Mouse (Mus musculus): ENCODE data around the gene Trp63. TPM values are rescaled to one million over a fixed set of nuclear protein-coding genes. Genes with fewer than 3 reads are reported as not detected.

Trp63 gene
- polyA plus RNA-seq, 1 experiment from 2014 or later = 0.14 TPM

DNA sequence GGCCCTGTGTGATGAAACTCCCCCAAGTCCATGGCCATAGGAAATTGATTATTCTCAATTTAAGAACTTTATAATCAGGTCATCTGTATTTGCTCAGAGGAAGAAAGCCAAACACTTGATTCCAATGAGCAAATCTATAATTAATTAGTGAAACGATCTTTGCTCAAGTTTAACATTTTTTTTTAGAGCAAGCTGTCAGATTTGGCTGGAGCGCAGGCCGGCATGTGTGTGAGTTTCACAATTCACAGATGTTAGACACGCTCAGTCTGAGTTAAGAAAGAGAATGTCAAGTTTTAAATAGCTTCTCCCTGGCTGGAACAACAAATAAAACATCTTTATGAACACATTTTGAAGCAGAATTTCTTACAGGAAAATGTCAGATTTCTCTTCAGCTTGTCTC lies 1.0 kb upstream of the Trp63 start:
- no peak overlapping the region for H3K4me3 ChIP-seq (ENCODE audit: low read depth, low read length)
- TF ChIP-seq CTCF (IDR thresholded peaks at IDR 0.05; ENCODE audit: low read depth) (no peak), EP300 (IDR thresholded peaks at IDR 0.05; ENCODE audit: low read depth) (no peak)
- H3K4me2 ChIP-seq (ENCODE audit: low read depth, low read length) = no peak overlapping the region
- H3K36me3 ChIP-seq (replicated peaks; ENCODE audit: insufficient read depth, low read length) = no peaks in the 10 kb centered on the region
- 80% methylated on average over 4 of the region's 4 CpGs for WGBS (ENCODE audit: insufficient replicate concordance)
- DNase-seq (no peak), ATAC-seq (no peak)
- H3K4me1 ChIP-seq (ENCODE audit: insufficient read depth) = no peaks in the 10 kb centered on the region
- no peak overlapping the region for H3K27ac ChIP-seq (ENCODE audit: low read depth)
- H3K27me3 ChIP-seq (ENCODE audit: insufficient read depth, low read length) = no peaks in the 10 kb centered on the region
- no peak overlapping the region for H3K9ac ChIP-seq (replicated peaks)
- H3K9me3 ChIP-seq (ENCODE audit: low read length) = no peaks in the 10 kb centered on the region

DNA sequence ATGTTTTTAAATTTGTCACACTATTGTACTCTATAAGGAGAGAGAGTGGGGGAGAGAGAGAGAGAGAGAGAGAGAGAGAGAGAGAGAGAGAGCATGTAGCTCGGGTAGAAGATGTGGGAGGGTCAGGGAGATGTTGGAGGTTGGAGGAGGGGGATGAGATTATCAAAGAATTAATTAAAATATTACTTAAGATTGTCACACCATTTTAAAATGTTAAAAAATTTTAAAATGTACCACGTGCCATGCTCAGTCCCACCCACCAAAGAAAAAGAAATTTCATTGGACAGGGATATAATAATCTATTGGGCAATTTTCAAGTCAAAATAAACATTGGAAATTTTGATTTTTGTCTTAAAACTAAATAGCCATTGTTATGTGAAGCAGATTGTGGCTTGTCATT lies 1.0 kb downstream of the Trp63 start:
- H3K4me3 ChIP-seq (ENCODE audit: low read depth, low read length) = no peak overlapping the region
- H3K27ac ChIP-seq (ENCODE audit: low read depth) = no peak overlapping the region
- TF ChIP-seq CTCF (IDR thresholded peaks at IDR 0.05; ENCODE audit: low read depth) (no peak), EP300 (IDR thresholded peaks at IDR 0.05; ENCODE audit: low read depth) (no peak)
- H3K9ac ChIP-seq (replicated peaks) = no peak overlapping the region
- H3K36me3 ChIP-seq (replicated peaks; ENCODE audit: insufficient read depth, low read length) = no peaks in the 10 kb centered on the region
- 56% methylated on average over 2 of the region's 2 CpGs for WGBS (ENCODE audit: insufficient replicate concordance)
- H3K4me2 ChIP-seq (ENCODE audit: low read depth, low read length) = no peak overlapping the region
- H3K27me3 ChIP-seq (ENCODE audit: insufficient read depth, low read length) = no peaks in the 10 kb centered on the region
- no peak for DNase-seq
- ATAC-seq = no peak
- H3K4me1 ChIP-seq (ENCODE audit: insufficient read depth) = no peaks in the 10 kb centered on the region
- H3K9me3 ChIP-seq (ENCODE audit: low read length) = no peaks in the 10 kb centered on the region

DNA sequence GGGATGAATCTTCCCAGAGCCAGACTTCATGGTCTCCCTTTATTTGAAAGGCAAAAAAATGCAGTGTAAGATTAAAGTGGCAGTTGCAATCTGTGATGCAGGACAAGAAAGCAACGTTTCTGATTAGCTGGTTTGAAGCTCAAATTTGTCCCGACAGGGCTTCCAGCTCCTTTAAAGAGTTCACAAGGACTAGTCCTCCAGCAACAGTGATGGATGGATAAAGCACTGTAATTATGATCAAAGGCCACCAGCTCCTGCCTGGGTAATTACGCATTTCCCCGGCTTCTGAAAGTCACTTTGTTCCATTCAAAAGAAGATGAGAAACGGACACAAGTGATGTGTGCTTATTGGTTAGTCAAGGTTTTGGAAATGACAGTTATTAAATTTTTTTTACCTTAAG lies 7.0 kb downstream of the Trp63 start:
- no peaks in the 10 kb centered on the region for H3K27me3 ChIP-seq (ENCODE audit: insufficient read depth, low read length)
- no peak overlapping the region for H3K4me3 ChIP-seq (ENCODE audit: low read depth, low read length)
- no peaks in the 10 kb centered on the region for H3K36me3 ChIP-seq (replicated peaks; ENCODE audit: insufficient read depth, low read length)
- 49% methylated on average over 5 of the region's 5 CpGs for WGBS (ENCODE audit: insufficient replicate concordance)
- H3K4me1 ChIP-seq (ENCODE audit: insufficient read depth) = no peaks in the 10 kb centered on the region
- DNase-seq (no peak), ATAC-seq (no peak)
- no peak overlapping the region for H3K4me2 ChIP-seq (ENCODE audit: low read depth, low read length)
- H3K9ac ChIP-seq (replicated peaks) = no peak overlapping the region
- no peak overlapping the region for H3K27ac ChIP-seq (ENCODE audit: low read depth)
- H3K9me3 ChIP-seq (ENCODE audit: low read length) = no peaks in the 10 kb centered on the region
- TF ChIP-seq EP300 (IDR thresholded peaks at IDR 0.05; ENCODE audit: low read depth) (no peak), CTCF (IDR thresholded peaks at IDR 0.05; ENCODE audit: low read depth) (no peak)

DNA sequence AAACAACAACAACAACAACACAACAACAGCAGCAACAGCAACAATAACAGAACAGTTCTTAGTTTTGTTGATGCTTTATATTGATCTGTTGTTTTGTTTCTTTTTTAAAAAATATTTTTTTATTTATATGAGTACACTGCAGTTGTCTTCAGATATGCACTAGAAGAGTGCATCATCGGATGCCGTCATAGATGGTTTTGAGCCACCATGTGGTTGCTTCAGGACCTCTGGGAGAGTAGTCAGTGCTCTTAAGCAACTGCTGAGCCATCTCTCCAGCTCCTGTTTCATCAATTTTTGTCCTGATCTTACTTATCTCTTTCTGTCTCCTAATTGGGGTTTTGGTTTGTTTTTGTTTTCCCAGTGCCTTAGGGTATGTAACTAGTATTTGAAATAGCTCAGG lies 17.7 kb downstream of the Trp63 start:
- WGBS (ENCODE audit: insufficient replicate concordance) = 75% methylated on average over 2 of the region's 2 CpGs
- Histone ChIP-seq H3K27ac (ENCODE audit: low read depth) (no peak overlapping the region), H3K27me3 (ENCODE audit: insufficient read depth, low read length) (no peaks in the 10 kb centered on the region), H3K9ac (replicated peaks) (no peak overlapping the region), H3K4me1 (ENCODE audit: insufficient read depth) (no peaks in the 10 kb centered on the region), H3K4me3 (ENCODE audit: low read depth, low read length) (no peak overlapping the region), H3K9me3 (ENCODE audit: low read length) (no peaks in the 10 kb centered on the region), H3K4me2 (ENCODE audit: low read depth, low read length) (no peak overlapping the region), H3K36me3 (replicated peaks; ENCODE audit: insufficient read depth, low read length) (no peaks in the 10 kb centered on the region)
- DNase-seq = no peak
- ATAC-seq = no peak
- TF ChIP-seq EP300 (IDR thresholded peaks at IDR 0.05; ENCODE audit: low read depth) (no peak), CTCF (IDR thresholded peaks at IDR 0.05; ENCODE audit: low read depth) (no peak)

DNA sequence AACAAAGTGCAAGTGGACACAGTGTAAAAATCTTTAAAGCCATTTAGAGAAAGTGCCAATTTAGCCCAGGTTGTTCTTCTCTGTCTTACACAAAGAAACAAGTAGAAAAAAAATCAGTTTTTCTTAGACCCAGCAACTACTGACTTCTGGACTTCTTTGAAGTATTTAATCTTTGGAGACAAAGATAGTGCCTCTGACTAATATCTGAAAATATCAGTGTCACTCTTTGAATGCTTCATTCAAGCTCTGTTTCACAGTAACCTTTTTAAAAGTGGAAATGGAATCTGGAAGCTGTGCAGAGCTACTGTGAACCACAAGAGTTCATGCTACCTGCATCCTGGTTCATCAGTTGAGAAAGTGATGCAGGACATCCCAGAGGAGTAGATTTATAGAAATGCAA lies 22.7 kb downstream of the Trp63 start:
- no peak overlapping the region for H3K4me3 ChIP-seq (ENCODE audit: low read depth, low read length)
- no peak for DNase-seq
- no peak for ATAC-seq
- H3K9ac ChIP-seq (replicated peaks) = no peak overlapping the region
- no peak overlapping the region for H3K4me2 ChIP-seq (ENCODE audit: low read depth, low read length)
- no peak overlapping the region for H3K27ac ChIP-seq (ENCODE audit: low read depth)
- H3K36me3 ChIP-seq (replicated peaks; ENCODE audit: insufficient read depth, low read length) = no peaks in the 10 kb centered on the region
- H3K4me1 ChIP-seq (ENCODE audit: insufficient read depth) = no peaks in the 10 kb centered on the region
- no peaks in the 10 kb centered on the region for H3K27me3 ChIP-seq (ENCODE audit: insufficient read depth, low read length)
- H3K9me3 ChIP-seq (ENCODE audit: low read length) = no peaks in the 10 kb centered on the region
- no peak for TF ChIP-seq EP300 (IDR thresholded peaks at IDR 0.05; ENCODE audit: low read depth)
- TF ChIP-seq CTCF (IDR thresholded peaks at IDR 0.05; ENCODE audit: low read depth) = no peak

DNA sequence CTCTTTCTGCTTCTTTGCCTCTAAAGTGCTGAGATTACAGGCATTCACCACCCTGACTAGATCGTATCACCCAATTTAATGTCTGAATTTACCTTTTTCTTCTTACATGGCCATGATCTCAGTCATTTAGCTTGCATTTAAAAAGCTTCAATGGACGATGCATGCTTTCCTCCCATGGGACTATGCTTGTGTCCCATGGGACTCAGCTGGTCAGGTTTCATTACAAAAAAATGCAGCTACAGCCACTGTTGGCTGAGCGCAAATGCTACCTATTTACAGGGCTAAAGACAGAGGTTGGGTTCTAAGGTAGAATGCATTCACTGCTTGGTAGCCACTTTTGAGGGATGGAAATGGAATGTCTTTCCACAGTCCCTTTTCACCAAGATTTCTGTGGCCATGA lies 32.2 kb downstream of the Trp63 start:
- Histone ChIP-seq H3K4me1 (ENCODE audit: insufficient read depth) (no peaks in the 10 kb centered on the region), H3K9ac (replicated peaks) (no peak overlapping the region), H3K36me3 (replicated peaks; ENCODE audit: insufficient read depth, low read length) (no peaks in the 10 kb centered on the region), H3K4me3 (ENCODE audit: low read depth, low read length) (no peak overlapping the region), H3K27me3 (ENCODE audit: insufficient read depth, low read length) (no peaks in the 10 kb centered on the region), H3K4me2 (ENCODE audit: low read depth, low read length) (no peak overlapping the region), H3K9me3 (ENCODE audit: low read length) (no peaks in the 10 kb centered on the region), H3K27ac (ENCODE audit: low read depth) (no peak overlapping the region)
- 78% methylated on average over 3 of the region's 3 CpGs for WGBS (ENCODE audit: insufficient replicate concordance)
- DNase-seq (no peak), ATAC-seq (no peak)
- TF ChIP-seq EP300 (IDR thresholded peaks at IDR 0.05; ENCODE audit: low read depth) = no peak
- TF ChIP-seq CTCF (IDR thresholded peaks at IDR 0.05; ENCODE audit: low read depth) = no peak

DNA sequence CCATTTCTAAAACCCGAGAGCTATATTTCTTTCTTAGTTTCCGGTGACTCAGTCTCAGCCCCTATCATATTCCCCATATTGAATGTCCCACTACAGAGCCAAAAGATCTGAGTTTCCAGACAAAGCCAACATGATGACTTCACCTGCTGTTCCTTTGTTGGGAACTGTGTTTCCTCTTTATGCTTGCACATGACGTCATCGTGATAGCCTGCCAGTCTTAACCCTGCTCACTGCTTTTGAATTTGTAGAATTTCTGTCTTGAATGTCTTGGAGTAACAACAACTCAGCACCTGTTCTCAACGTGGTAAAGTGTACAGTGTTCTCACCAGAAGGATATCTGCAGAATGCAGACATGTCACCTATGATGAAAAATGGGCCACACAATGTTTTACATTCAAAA lies 39.6 kb downstream of the Trp63 start:
- no peak overlapping the region for H3K9ac ChIP-seq (replicated peaks)
- H3K27ac ChIP-seq (ENCODE audit: low read depth) = no peak overlapping the region
- DNase-seq (no peak), ATAC-seq (no peak)
- no peaks in the 10 kb centered on the region for H3K4me1 ChIP-seq (ENCODE audit: insufficient read depth)
- no peaks in the 10 kb centered on the region for H3K27me3 ChIP-seq (ENCODE audit: insufficient read depth, low read length)
- H3K9me3 ChIP-seq (ENCODE audit: low read length) = no peaks in the 10 kb centered on the region
- no peak overlapping the region for H3K4me3 ChIP-seq (ENCODE audit: low read depth, low read length)
- 60% methylated on average over 5 of the region's 5 CpGs for WGBS (ENCODE audit: insufficient replicate concordance)
- H3K4me2 ChIP-seq (ENCODE audit: low read depth, low read length) = no peak overlapping the region
- TF ChIP-seq CTCF (IDR thresholded peaks at IDR 0.05; ENCODE audit: low read depth) = no peak
- TF ChIP-seq EP300 (IDR thresholded peaks at IDR 0.05; ENCODE audit: low read depth) = no peak
- H3K36me3 ChIP-seq (replicated peaks; ENCODE audit: insufficient read depth, low read length) = no peaks in the 10 kb centered on the region
